In genomic region chr13:107897184-107897583, GRCm38 (mm10) we compare ENCODE assay signal across 21 mouse cellular contexts.
DNase-seq lines count a peak whose midpoint lies in the region; ATAC-seq lines count a peak whose summit lies in the region.
"Had no signal": no experiment of that assay in that cellular context is flagged by ENCODE, and none has a peak within 500 bp of the region (broad histone marks: within the 10 kb centered on the region; RNA-seq: fewer than 3 reads in every experiment).

No protein-coding gene starts in this region.

- H3K4me3 ChIP-seq in kidney, embryonic 14.5 days (ENCODE audit: low read length), result no peak overlapping the region
- no peak overlapping the region for H3K4me3 ChIP-seq in forebrain, embryonic 15.5 days
- H3K4me3 ChIP-seq: embryonic facial prominence, embryonic 10.5 days; heart, adult 2 months; heart, embryonic 15.5 days; hindbrain, embryonic 10.5 days had no signal

- ATAC-seq in megakaryocyte, adult 5-6 weeks (ENCODE audit: poor library complexity, severe bottlenecking), result peak; percentile 15; the same call in 1 of the 2 replicates
- ATAC-seq in kidney, embryonic 14.5 days (ENCODE audit: low FRiP score, low TSS enrichment), result no peak
- ATAC-seq in forebrain, embryonic 15.5 days (replicated peaks), result no peak
- ATAC-seq: forebrain, embryonic 14.5 days; intestine, postnatal 0 days had no signal

- no peak overlapping the region for H3K9ac ChIP-seq in kidney, embryonic 14.5 days (ENCODE audit: low read depth, low read length)
- H3K9ac ChIP-seq in forebrain, embryonic 15.5 days (replicated peaks), result no peak overlapping the region
- H3K9ac ChIP-seq: heart, embryonic 15.5 days; hindbrain, embryonic 14.5 days had no signal

- no peaks in the 10 kb centered on the region for H3K27me3 ChIP-seq in kidney, embryonic 14.5 days (ENCODE audit: control insufficient read depth, insufficient read depth, low read length)
- no peaks in the 10 kb centered on the region for H3K27me3 ChIP-seq in forebrain, embryonic 15.5 days

- H3K27ac ChIP-seq in kidney, embryonic 14.5 days (ENCODE audit: low read depth, low read length), result no peak overlapping the region
- no peak overlapping the region for H3K27ac ChIP-seq in forebrain, embryonic 15.5 days (replicated peaks)
- H3K27ac ChIP-seq: embryonic facial prominence, embryonic 10.5 days; heart, adult 2 months; heart, embryonic 15.5 days; hindbrain, embryonic 10.5 days; hindbrain, embryonic 14.5 days had no signal

- peak; percentile 38 for DNase-seq in 416B (ENCODE audit: low read depth)
- DNase-seq in CD4-positive helper T cell, adult 2 months (ENCODE audit: low read depth, low spot score), result peak; percentile 75
- DNase-seq in T-cell, adult 2 months (ENCODE audit: low spot score), result peak; percentile 52
- DNase-seq in adrenal gland, postnatal 36 days, result no peak
- DNase-seq: adrenal gland, postnatal 25 days; B cell, adult 2 months; cerebellum, adult 2 months; cerebellum, postnatal 10 days; gastrocnemius, postnatal 10 days; heart, adult 2 months had no signal

- no peak overlapping the region for H3K4me2 ChIP-seq in kidney, embryonic 14.5 days (replicated peaks; ENCODE audit: low read depth, low read length)
- no peak overlapping the region for H3K4me2 ChIP-seq in forebrain, embryonic 15.5 days (replicated peaks)
- H3K4me2 ChIP-seq: heart, embryonic 11.5 days; heart, embryonic 15.5 days; hindbrain, embryonic 14.5 days had no signal

- 84% methylated on average over 3 of the region's 3 CpGs for WGBS in kidney, embryonic 14.5 days
- WGBS in forebrain, embryonic 15.5 days, result 87% methylated on average over 3 of the region's 3 CpGs

- H3K9me3 ChIP-seq in kidney, embryonic 14.5 days (ENCODE audit: control insufficient read depth, low read length), result peaks cover 2% of the 10 kb centered on the region; the same call in 1 of the 2 replicates
- no peaks in the 10 kb centered on the region for H3K9me3 ChIP-seq in forebrain, embryonic 15.5 days
- H3K9me3 ChIP-seq: embryonic facial prominence, embryonic 10.5 days; G1E; heart, embryonic 15.5 days; hindbrain, embryonic 10.5 days had no signal

- H3K4me1 ChIP-seq in kidney, embryonic 14.5 days (ENCODE audit: control insufficient read depth, insufficient read depth, low read length), result peaks cover 4% of the 10 kb centered on the region
- H3K4me1 ChIP-seq in forebrain, embryonic 15.5 days, result peaks cover 3% of the 10 kb centered on the region

- no peaks in the 10 kb centered on the region for H3K36me3 ChIP-seq in kidney, embryonic 14.5 days (ENCODE audit: control insufficient read depth, insufficient read depth, low read length)
- H3K36me3 ChIP-seq in forebrain, embryonic 15.5 days, result no peaks in the 10 kb centered on the region
- H3K36me3 ChIP-seq: embryonic facial prominence, embryonic 10.5 days; G1E; heart, embryonic 15.5 days; hindbrain, embryonic 10.5 days had no signal

Comparison
In these comparisons a context has a peak if more than half of its experiments do, and no peak if none do; other contexts are left out.
1. DNase-seq: peak in 416B (single experiment), CD4-positive helper T cell, adult 2 months (single experiment) and T-cell, adult 2 months (single experiment); none in adrenal gland, postnatal 36 days (0 of 2).